Mouse (Mus musculus): ENCODE measurements at regions not wholly inside any gene's neighbourhood (a gene's known extent, or its start where the extent isn't known, plus 50 kb on each side); places are given as distances from the start of the nearest gene placed in this dataset.

- 91% methylated on average over 6 of the region's 6 CpGs for WGBS
- Histone ChIP-seq H3K4me3 (replicated peaks) (no peak overlapping the region), H3K36me3 (no peaks in the 10 kb centered on the region), H3K9me3 (no peaks in the 10 kb centered on the region), H3K27ac (no peak overlapping the region), H3K9ac (replicated peaks) (no peak overlapping the region), H3K4me1 (replicated peaks) (no peaks in the 10 kb centered on the region), H3K27me3 (no peaks in the 10 kb centered on the region), H3K4me2 (replicated peaks) (no peak overlapping the region)
- ATAC-seq, result no peak
Observed at GRCm38 (mm10) chr1:187413881-187414280, 194.7 kb upstream of the Esrrg start.

- H3K4me1 ChIP-seq (replicated peaks), result no peaks in the 10 kb centered on the region
- no peak overlapping the region for H3K4me2 ChIP-seq (replicated peaks)
- no peaks in the 10 kb centered on the region for H3K36me3 ChIP-seq
- H3K9ac ChIP-seq (replicated peaks), result no peak overlapping the region
- no peaks in the 10 kb centered on the region for H3K27me3 ChIP-seq
- 91% methylated on average over 20 of the region's 20 CpGs for WGBS
- H3K9me3 ChIP-seq, result no peaks in the 10 kb centered on the region
- no peak for ATAC-seq
- H3K27ac ChIP-seq, result no peak overlapping the region
- H3K4me3 ChIP-seq (replicated peaks), result no peak overlapping the region
Observed at GRCm38 (mm10) chr1:187418186-187419140, 190.1 kb upstream of the Esrrg start.

DNA sequence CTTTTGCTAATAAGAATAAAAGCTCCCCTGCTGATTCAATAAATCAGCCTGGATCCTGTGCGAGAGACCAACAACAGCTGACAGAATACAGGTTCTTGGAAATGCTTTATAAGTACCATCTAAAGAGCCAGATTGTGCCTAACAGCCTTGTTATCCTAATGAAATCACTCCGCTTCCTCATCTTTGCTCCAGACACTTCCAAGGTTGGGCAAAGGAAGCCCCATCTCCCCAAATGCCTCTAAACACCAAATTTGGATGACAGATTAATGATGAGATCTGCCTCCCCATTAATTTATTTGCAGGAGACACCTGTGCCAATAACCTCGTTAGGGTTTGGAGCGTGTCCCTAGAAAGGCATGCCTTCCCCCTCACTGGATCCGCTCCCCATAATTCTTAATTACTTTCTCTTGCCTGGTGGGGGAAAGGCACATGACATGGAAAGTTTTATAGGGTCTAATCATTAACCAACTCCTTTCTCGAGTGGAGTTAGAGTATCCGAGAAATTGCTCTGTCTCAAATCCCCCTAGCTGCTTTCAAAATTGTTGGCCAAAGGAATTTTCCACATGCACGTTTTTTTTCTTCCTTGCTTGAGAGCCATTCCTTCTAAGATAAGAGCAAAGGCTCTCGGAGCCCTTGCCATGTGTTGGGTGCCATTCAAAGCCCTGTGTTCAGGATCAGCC lies 179.9 kb upstream of the Esrrg start:
- Histone ChIP-seq H3K27ac (no peak overlapping the region), H3K9me3 (no peaks in the 10 kb centered on the region), H3K9ac (replicated peaks) (no peak overlapping the region), H3K4me1 (replicated peaks) (no peaks in the 10 kb centered on the region), H3K27me3 (no peaks in the 10 kb centered on the region), H3K4me3 (replicated peaks) (no peak overlapping the region), H3K36me3 (no peaks in the 10 kb centered on the region), H3K4me2 (replicated peaks) (no peak overlapping the region)
- WGBS, result 77% methylated on average over 9 of the region's 9 CpGs
- no peak for ATAC-seq

GRCm38 (mm10) chr1:187433716-187434634 lies 174.6 kb upstream of the Esrrg start:
- WGBS, result 85% methylated on average over 24 of the region's 24 CpGs
- no peaks in the 10 kb centered on the region for H3K27me3 ChIP-seq

GRCm38 (mm10) chr1:187439170-187439914 lies 169.2 kb upstream of the Esrrg start:
- 0 out of 2 replicates have a peak, but pooled peaks have one; percentile 40 for ATAC-seq
- Histone ChIP-seq H3K9me3 (no peaks in the 10 kb centered on the region), H3K4me1 (replicated peaks) (peaks cover 6% of the 10 kb centered on the region; the same call in 1 of the 2 replicates), H3K27ac (no peak overlapping the region), H3K4me2 (replicated peaks) (peak overlapping the region; percentile 33), H3K27me3 (no peaks in the 10 kb centered on the region), H3K9ac (replicated peaks) (no peak overlapping the region), H3K36me3 (no peaks in the 10 kb centered on the region), H3K4me3 (replicated peaks) (no peak overlapping the region)
- WGBS, result 50% methylated on average over 20 of the region's 20 CpGs

More at GRCm38 (mm10) chr1:187433716-187434634, 174.6 kb upstream of the Esrrg start:
- Histone ChIP-seq H3K9ac (replicated peaks) (no peak overlapping the region), H3K4me3 (replicated peaks) (no peak overlapping the region), H3K4me2 (replicated peaks) (no peak overlapping the region), H3K27ac (no peak overlapping the region), H3K9me3 (no peaks in the 10 kb centered on the region), H3K4me1 (replicated peaks) (no peaks in the 10 kb centered on the region), H3K36me3 (no peaks in the 10 kb centered on the region)
- ATAC-seq, result no peak

DNA sequence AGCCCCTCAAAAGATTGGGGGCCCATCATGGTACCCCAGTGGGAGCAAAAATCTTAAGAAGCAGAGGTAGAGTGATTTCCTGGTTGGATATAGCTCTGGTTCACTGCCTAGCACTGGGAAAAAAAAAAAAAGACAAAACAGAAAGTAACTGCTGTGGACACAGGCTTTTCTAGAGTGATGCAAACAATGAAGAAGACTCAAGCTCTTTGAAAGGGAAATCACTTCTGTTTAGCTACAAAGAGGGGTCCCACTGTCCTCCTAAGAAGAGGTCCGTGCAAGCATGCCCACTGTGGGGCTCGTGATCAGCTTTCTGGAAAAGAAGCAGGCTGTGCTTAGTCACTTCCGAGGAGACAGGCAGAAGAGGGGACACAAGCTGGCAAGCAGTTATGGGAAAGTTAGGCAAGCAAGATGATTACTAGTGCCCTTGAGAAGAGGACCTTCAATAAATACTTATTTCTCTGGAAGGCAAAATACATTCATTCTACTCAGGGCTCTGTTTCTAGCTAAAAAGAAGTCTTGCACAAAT lies 166.9 kb upstream of the Esrrg start:
- H3K9me3 ChIP-seq, result no peaks in the 10 kb centered on the region
- no peaks in the 10 kb centered on the region for H3K27me3 ChIP-seq
- H3K4me2 ChIP-seq (replicated peaks), result no peak overlapping the region
- H3K4me3 ChIP-seq (replicated peaks), result no peak overlapping the region
- H3K4me1 ChIP-seq (replicated peaks), result peaks cover 6% of the 10 kb centered on the region; the same call in 1 of the 2 replicates
- H3K9ac ChIP-seq (replicated peaks), result no peak overlapping the region
- H3K27ac ChIP-seq, result no peak overlapping the region
- no peak for ATAC-seq
- H3K36me3 ChIP-seq, result no peaks in the 10 kb centered on the region
- 37% methylated on average over 3 of the region's 3 CpGs for WGBS

DNA sequence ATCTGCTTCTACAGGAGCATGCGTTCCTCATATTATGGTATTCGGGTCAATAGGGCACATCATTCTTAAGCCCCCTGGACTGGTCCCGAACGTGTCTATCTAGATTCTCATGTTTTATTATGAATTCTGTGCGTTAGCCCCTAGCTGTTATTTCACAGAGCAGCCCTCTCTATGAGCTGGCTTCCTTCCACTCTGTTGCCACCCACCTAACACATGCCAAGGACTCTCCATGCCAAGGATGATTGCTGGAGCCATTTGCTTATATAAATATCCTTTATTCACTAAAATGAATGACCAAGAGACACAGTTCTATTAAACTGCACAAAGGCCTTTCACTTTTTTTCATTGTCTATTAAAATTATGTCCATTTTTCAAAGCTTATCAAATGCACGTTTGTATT lies 162.1 kb upstream of the Esrrg start:
- Histone ChIP-seq H3K27me3 (0 out of 2 replicates have a peak, but pooled peaks cover 7% of the 10 kb centered on the region), H3K27ac (no peak overlapping the region), H3K4me1 (replicated peaks) (peaks cover 10% of the 10 kb centered on the region; the same call in 1 of the 2 replicates), H3K36me3 (no peaks in the 10 kb centered on the region), H3K9ac (replicated peaks) (no peak overlapping the region), H3K4me2 (replicated peaks) (no peak overlapping the region), H3K4me3 (replicated peaks) (no peak overlapping the region), H3K9me3 (no peaks in the 10 kb centered on the region)
- ATAC-seq, result no peak
- WGBS, result 92% methylated on average over 6 of the region's 6 CpGs

GRCm38 (mm10) chr1:187448173-187448572 lies 160.4 kb upstream of the Esrrg start:
- 0 out of 2 replicates have a peak, but pooled peaks cover 7% of the 10 kb centered on the region for H3K27me3 ChIP-seq
- 0 out of 2 replicates have a peak overlapping the region, but pooled peaks have one; percentile 6 for H3K4me2 ChIP-seq (replicated peaks)
- ATAC-seq, result peak; percentile 34; the same call in 1 of the 2 replicates
- H3K9me3 ChIP-seq, result no peaks in the 10 kb centered on the region
- 18% methylated on average over 6 of the region's 6 CpGs for WGBS
- H3K4me3 ChIP-seq (replicated peaks), result no peak overlapping the region
- no peaks in the 10 kb centered on the region for H3K36me3 ChIP-seq
- H3K4me1 ChIP-seq (replicated peaks), result peaks cover 10% of the 10 kb centered on the region; the same call in 1 of the 2 replicates
- H3K9ac ChIP-seq (replicated peaks), result no peak overlapping the region
- H3K27ac ChIP-seq, result no peak overlapping the region

DNA sequence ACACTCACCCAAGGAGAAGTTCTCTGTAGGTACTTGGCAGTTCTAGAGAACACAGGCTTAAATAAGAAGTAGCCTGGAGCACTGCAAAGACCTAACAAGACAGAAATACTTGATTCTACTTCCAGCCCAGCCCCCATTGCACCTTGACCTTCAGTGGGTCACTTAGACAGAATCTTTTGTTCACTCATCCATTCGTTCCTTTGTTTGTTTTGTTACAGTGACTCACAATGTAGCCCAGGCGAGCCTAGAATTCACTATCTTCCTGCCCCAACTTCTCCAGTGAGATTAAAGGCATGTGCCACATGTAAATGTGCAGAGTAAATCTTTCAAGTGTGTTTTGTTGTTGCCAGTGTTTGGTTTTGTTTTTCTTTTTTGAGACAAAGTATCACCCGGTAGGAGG lies 158.5 kb upstream of the Esrrg start:
- no peak overlapping the region for H3K4me3 ChIP-seq (replicated peaks)
- no peak overlapping the region for H3K27ac ChIP-seq
- H3K27me3 ChIP-seq, result 0 out of 2 replicates have a peak, but pooled peaks cover 7% of the 10 kb centered on the region
- peaks cover 10% of the 10 kb centered on the region; the same call in 1 of the 2 replicates for H3K4me1 ChIP-seq (replicated peaks)
- WGBS, result 16% methylated on average over 3 of the region's 3 CpGs
- no peak for ATAC-seq
- no peaks in the 10 kb centered on the region for H3K9me3 ChIP-seq
- H3K36me3 ChIP-seq, result no peaks in the 10 kb centered on the region
- no peak overlapping the region for H3K9ac ChIP-seq (replicated peaks)
- no peak overlapping the region for H3K4me2 ChIP-seq (replicated peaks)

- no peak overlapping the region for H3K4me2 ChIP-seq (replicated peaks)
- H3K4me3 ChIP-seq (replicated peaks), result no peak overlapping the region
- WGBS, result 32% methylated on average over 6 of the region's 6 CpGs
- 0 out of 2 replicates have a peak, but pooled peaks cover 7% of the 10 kb centered on the region for H3K27me3 ChIP-seq
- no peaks in the 10 kb centered on the region for H3K9me3 ChIP-seq
- no peaks in the 10 kb centered on the region for H3K36me3 ChIP-seq
- no peak overlapping the region for H3K27ac ChIP-seq
- H3K4me1 ChIP-seq (replicated peaks), result peaks cover 10% of the 10 kb centered on the region; the same call in 1 of the 2 replicates
- no peak overlapping the region for H3K9ac ChIP-seq (replicated peaks)
- ATAC-seq, result no peak
Observed at GRCm38 (mm10) chr1:187452189-187452588, 156.4 kb upstream of the Esrrg start.

Data from midbrain, embryonic 13.5 days (tissue).